Mouse (Mus musculus) brown adipose tissue, adult 24 weeks (tissue): ENCODE data around the gene Prpf4. TPM values are rescaled to one million over a fixed set of nuclear protein-coding genes. Genes with fewer than 3 reads are reported as not detected.

Experiments
- H3K27ac ChIP-seq: fragments of 200-500 bp; replicated peaks from 2 replicates; pipeline ENCODE4 v1.5.1; 2012; ENCODE audit warnings: low read depth, mild to moderate bottlenecking, low read length
- H3K4me1 ChIP-seq: fragments of 200-500 bp; 2 replicates; pipeline ENCODE4 v1.6.1; 2012; ENCODE audit warnings: low read length, mixed read lengths; ENCODE audit not compliant: control insufficient read depth, insufficient read depth, insufficient read length
- H3K4me3 ChIP-seq: fragments of 200-500 bp; 2 replicates; pipeline ENCODE4 v1.5.1; 2012; ENCODE audit warnings: low read depth, mild to moderate bottlenecking, low read length, moderate library complexity; ENCODE audit not compliant: insufficient read depth
- polyA plus RNA-seq: library from polyadenylated mRNA; stranded (reverse); fragments of >200 nt; gene quantifications from 2 replicates; pipeline ENCODE4 v1.2.4, GENCODE M21; 2012; ENCODE audit not compliant: missing spikeins, insufficient read depth, insufficient read length

Gene Prpf4
- polyA plus RNA-seq, 1 experiment: 5.4 TPM

DNA sequence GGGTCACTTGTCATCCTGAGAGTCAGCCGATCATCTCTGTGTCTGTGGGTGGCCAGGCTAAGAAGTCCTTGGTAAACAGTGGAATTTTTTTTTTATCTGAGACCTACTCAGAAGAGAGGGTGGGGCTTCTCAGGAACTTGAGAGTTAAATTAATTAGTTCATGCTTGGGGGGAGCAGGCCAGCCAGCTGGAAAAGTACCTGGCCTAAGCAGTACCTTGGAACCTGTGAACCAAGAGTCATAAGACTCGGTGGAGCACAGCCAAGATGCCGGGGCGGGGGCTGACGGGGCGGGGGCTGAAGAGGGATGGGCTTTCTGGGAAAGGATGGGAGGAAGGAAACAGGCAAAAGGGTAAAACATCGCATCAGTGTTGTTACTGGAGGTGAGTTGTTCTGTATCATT, 29.3 kb downstream of the Prpf4 start:
- Histone ChIP-seq H3K4me1 (no peaks in the 10 kb centered on the region), H3K4me3 (no peak overlapping the region), H3K27ac (no peak overlapping the region)

DNA sequence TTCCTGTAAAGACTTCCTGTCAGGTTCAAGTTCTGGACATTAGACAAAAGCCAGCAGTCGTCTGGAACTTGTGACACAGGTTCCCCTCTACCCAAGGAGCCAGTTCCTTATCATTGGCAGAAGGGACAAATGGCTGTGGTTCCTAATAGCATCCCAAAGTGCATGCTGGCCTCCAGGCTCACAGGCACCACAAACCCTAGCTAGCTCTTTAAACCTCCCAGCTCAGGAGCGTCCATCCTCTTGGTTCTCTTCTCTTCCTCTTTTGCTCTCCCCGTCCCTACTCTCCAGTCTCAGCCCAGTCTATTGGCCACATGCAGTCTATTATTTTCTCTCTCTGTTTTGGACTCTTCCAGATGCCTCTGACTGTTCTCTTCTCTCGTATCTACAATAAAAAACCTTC, 31.2 kb downstream of the Prpf4 start:
- no peaks in the 10 kb centered on the region for H3K4me1 ChIP-seq
- no peak overlapping the region for H3K27ac ChIP-seq
- H3K4me3 ChIP-seq: no peak overlapping the region

DNA sequence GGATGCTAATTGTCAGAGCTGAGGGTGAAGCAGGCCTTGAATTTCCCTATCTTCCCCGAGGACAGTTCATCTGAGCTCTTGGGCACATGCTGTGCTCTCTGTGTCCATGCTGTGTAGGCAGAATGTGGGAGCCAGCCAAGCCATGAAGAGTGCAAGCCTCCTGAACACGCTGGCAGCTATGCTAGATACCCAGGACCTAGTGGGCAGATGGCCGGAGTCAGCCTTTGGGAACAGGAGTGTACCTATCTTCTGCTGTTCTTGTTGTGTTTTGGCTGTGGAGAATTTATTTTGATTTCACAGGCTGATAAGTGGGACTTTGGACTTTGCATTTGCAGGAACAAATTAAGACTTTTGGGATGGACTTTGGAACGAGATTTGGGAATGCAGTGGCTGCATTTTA, 31.9 kb downstream of the Prpf4 start:
- no peak overlapping the region for H3K4me3 ChIP-seq
- no peak overlapping the region for H3K27ac ChIP-seq
- H3K4me1 ChIP-seq: no peaks in the 10 kb centered on the region

DNA sequence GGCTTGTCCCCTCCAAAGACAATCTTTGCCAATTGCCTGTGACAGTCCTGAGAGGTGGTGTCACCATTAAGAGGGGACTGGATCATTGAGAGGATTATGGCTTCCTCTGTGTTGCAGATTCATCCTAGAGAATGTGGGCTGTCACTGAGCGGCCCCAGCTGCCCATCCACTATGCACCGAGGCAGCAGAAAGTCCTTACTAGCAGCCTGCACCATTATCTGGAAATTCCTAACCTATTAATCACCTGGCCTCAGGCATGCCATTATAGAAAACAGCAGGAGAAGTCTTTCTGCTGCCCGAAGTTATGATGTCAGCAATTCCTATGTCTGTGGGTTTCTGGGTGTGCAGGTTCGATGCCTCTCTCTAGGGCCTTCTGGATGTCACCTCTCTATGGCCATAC, 32.4 kb downstream of the Prpf4 start:
- no peak overlapping the region for H3K27ac ChIP-seq
- no peaks in the 10 kb centered on the region for H3K4me1 ChIP-seq

DNA sequence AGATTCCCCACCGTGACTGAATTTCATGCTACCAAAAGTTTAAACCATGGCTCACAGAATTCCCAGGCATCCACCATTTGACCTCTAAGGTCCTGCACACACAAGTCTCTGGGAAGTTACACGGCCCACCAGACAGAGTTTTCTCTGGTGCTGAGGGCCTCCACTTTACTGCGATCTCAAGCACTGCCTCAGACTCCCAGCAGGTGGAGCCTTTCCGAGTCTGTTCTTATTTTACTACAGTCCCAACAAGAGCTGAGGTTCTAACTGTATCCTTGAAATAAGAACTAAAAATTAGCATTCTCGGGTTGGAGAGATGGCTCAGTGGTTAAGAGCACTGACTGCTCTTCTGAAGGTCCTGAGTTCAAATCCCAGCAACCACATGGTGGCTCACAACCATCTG, 46.4 kb downstream of the Prpf4 start:
- H3K27ac ChIP-seq: no peak overlapping the region
- H3K4me1 ChIP-seq: no peaks in the 10 kb centered on the region
- no peak overlapping the region for H3K4me3 ChIP-seq

More for the DNA sequence above, 32.4 kb downstream of the Prpf4 start:
- H3K4me3 ChIP-seq: no peak overlapping the region

DNA sequence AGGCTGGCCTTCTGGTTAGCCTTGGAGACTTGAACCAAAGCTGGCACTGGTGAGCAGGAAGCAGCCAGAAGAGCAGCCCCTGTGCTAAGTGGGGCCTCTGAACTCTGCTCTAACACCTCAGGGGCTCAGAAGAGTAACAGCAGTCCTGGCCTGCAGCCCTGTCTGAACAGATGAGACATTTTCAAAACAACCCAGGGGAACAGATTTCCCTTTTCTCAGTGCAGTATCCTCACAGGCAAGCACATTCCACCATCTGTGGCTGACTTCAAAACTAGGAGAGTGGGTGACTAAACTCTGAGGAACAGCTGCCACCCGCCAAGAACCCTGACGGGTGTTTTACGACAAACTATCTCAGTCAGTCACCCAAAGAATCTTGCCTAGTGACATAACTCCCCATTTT, 50.5 kb downstream of the Prpf4 start:
- H3K27ac ChIP-seq: no peak overlapping the region
- no peaks in the 10 kb centered on the region for H3K4me1 ChIP-seq
- H3K4me3 ChIP-seq: no peak overlapping the region

DNA sequence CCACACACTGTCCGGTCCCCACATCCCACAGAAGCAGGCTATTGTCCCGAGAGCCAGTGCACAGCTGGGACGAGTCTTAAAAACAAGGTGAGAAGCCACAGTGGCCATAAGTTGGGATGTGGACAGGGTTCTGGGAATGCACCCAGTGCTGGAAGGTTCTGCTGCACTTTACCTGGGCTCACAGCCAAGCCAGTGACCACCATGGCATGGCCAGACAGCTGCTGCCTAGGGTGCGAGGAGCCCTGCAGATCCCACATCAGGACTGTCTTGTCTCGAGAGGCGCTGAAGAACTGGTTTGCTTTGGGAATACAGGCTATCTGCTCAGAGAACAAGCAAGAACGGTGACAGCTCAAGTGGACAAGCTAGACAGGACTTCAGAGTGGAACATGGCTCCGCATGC, 51.8 kb downstream of the Prpf4 start:
- H3K27ac ChIP-seq: no peak overlapping the region
- H3K4me3 ChIP-seq: no peak overlapping the region
- no peaks in the 10 kb centered on the region for H3K4me1 ChIP-seq

DNA sequence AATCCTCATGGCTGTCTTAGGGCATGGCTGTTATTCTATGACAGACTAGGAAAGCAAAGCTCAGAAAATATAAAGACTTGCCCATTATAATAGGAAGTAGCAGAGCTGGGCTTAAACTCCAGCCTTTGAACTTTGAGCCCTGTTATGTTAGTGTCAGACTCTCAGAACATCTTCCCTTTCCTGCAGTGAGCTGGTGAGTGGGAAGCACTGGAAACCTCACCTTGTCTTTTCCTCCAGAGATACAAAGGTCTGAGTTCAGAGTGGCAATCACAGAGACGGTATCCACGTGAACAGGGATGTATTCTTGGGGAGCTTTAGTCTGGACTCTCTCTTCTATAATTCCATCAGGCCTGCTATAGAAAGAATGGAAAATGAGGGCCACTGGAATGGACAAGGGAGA, 54.5 kb downstream of the Prpf4 start:
- H3K27ac ChIP-seq: no peak overlapping the region
- H3K4me3 ChIP-seq: no peak overlapping the region
- no peaks in the 10 kb centered on the region for H3K4me1 ChIP-seq

DNA sequence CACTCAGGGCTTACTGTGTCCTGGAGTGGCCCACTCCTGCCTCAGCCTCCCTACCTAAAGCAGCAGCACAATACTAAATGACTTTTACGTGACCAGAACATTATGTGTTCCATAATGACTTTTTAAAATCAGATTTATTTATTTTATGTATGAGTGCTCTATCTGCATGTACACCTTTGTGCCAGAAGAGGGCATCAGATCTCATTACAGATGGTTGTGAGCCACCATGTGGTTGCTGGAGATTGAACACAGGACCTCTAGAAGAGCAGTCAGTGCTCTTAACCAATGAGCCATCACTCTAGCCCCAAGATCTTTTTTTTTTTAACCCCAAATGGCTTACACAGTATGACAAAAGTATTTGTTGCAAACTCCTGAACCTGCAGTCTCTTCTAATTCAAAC, 59.6 kb downstream of the Prpf4 start:
- Histone ChIP-seq H3K27ac (no peak overlapping the region), H3K4me3 (no peak overlapping the region), H3K4me1 (no peaks in the 10 kb centered on the region)

DNA sequence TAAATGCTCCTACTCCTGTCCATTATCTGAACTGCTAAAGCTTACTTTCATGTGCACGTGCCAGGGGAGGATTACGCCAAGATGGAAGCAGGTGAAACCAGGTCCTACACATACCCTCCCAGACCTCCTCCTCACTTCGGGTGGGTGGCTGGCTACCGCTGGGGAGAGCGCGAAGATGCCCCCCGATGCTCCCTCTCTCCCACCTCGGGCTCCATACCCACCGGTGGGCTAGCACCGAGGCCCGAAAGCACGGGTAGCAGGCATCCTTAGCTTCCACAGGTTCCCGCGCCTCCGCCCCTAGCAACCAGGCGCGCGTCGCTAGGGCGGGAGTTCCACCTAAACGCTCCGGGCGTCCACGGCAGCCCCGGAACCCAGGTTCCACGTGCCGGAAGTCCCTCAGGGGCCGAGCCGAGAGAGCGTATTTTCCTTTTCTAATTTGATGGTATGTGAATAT, 62.0 kb downstream of the Prpf4 start, which contains the start of gene Wdr31:
Wdr31 (minus strand) TSS at position 299 of the 454 bp plus-strand sequence.
- no peak within 1 kb of the TSS for H3K27ac ChIP-seq
- H3K4me1 ChIP-seq: no peaks in the 10 kb centered on the region
- peak within 1 kb of the TSS; percentile 63 for H3K4me3 ChIP-seq

DNA sequence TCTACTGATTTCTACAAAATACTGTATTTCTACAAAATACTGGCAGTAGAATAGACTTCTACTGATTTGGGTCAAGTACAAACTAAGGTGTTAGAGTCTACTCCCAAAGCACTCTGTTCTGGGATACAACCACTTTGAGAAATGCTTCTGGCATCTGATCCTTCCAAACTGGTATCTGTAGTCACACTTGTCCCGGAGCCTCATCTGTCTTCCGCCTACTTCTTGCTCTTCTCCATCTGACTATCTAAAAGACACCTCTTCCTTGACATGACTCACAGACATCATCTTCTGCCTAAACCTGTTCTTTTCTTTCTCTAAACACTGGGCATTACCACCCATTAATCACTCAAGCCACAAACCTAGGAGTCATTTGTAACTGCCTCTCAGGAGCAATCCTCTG, 63.5 kb downstream of the Prpf4 start:
- no peak overlapping the region for H3K4me3 ChIP-seq
- H3K27ac ChIP-seq: no peak overlapping the region
- H3K4me1 ChIP-seq: no peaks in the 10 kb centered on the region

DNA sequence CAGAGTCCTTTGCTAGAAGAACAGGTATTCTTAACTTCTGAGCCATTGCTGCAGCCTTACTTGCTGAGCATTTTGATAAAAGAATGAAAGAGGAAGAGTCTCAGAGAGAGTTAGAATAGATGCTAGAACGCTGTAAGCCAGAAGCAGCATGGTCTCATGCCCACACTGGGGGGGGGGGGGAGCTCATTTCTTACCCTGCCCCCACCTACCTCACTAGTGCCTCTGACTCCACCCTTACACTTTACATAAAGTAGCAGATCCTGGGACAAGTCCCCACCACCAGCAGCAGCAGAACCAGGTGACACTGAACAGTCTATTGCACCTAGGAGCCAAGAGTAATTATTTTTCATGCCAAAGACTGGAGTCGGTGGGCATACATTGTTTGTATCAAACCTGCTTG, 66.5 kb downstream of the Prpf4 start:
- H3K27ac ChIP-seq: no peak overlapping the region
- no peak overlapping the region for H3K4me3 ChIP-seq
- no peaks in the 10 kb centered on the region for H3K4me1 ChIP-seq

DNA sequence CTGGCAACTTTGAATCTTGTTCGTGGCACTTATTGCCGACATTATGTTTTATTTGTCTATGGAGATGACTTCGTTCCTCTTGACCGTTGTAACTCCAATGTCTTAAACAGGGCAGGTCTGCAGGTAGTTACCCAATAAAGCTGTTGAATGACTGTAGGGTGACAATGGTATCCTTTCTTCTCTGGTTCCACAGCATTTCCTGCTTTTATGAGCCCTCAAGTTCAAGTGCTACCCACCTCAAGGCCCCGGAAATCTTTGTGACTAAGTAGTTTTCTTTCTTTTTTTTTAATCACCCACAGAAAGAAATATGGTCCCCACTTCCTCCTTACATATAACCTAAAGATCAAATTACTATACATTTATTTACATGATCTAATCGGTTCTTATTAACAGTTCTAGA, 67.2 kb downstream of the Prpf4 start:
- Histone ChIP-seq H3K4me1 (no peaks in the 10 kb centered on the region), H3K4me3 (no peak overlapping the region), H3K27ac (no peak overlapping the region)

Other genes with a start within 250 kb of the Prpf4 start
- 0.92 and 1.2 TPM in 2 replicates for gene Zfp37, start 177.8 kb upstream of the Prpf4 start, polyA plus RNA-seq
- 7.9 and 11.2 TPM in 2 replicates for gene Slc31a2, start 146.2 kb upstream of the Prpf4 start, polyA plus RNA-seq
- 13.0 and 13.5 TPM in 2 replicates for gene Fkbp15, start 48.2 kb upstream of the Prpf4 start, polyA plus RNA-seq
- gene Slc31a1, start 48.1 kb upstream of the Prpf4 start, polyA plus RNA-seq: 18.6 and 21.6 TPM in 2 replicates
- 52.5 and 76.2 TPM in 2 replicates for gene Cdc26, start 155 bp upstream of the Prpf4 start, polyA plus RNA-seq
- gene Rnf183, start 26.5 kb downstream of the Prpf4 start, polyA plus RNA-seq: not detected in 2 replicates
- gene Wdr31, start 62.1 kb downstream of the Prpf4 start, polyA plus RNA-seq: not detected in 2 replicates
- not detected in 2 replicates for gene Bspry, start 71.3 kb downstream of the Prpf4 start, polyA plus RNA-seq
- gene Hdhd3, start 94.7 kb downstream of the Prpf4 start, polyA plus RNA-seq: 9.1 and 14.9 TPM in 2 replicates
- gene Alad, start 111.1 kb downstream of the Prpf4 start, polyA plus RNA-seq: 73.2 and 87.7 TPM in 2 replicates
- gene Pole3, start 116.3 kb downstream of the Prpf4 start, polyA plus RNA-seq: 41.9 and 44.2 TPM in 2 replicates
- gene 4933430I17Rik, start 116.6 kb downstream of the Prpf4 start, polyA plus RNA-seq: not detected in 2 replicates
- gene Rgs3, start 151.1 kb downstream of the Prpf4 start, polyA plus RNA-seq: 49.5 and 102 TPM in 2 replicates